Mouse (Mus musculus): ENCODE data around the gene Antxr2.

Antxr2 gene

DNA sequence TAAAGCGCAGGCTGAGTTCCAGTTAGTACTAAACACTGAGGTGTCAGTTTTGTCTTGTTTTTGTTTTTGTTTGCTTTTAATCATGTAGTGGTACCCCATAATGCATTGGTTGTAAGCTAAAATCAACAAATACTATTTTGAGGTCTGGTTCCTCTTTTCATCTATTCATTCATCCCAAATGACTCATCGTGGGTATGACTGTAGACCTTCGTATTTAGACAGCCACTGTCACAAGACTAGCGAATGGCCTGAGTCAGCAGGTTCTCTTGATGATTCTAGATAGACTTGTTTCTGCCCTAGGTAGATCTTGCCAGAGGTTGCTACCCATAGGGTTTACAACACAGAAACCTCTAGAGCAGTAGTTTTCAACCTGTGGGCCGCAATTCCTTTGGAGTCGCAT lies 116.9 kb downstream of the Antxr2 start:
- no peak for DNase-seq (ENCODE audit: low spot score)

DNA sequence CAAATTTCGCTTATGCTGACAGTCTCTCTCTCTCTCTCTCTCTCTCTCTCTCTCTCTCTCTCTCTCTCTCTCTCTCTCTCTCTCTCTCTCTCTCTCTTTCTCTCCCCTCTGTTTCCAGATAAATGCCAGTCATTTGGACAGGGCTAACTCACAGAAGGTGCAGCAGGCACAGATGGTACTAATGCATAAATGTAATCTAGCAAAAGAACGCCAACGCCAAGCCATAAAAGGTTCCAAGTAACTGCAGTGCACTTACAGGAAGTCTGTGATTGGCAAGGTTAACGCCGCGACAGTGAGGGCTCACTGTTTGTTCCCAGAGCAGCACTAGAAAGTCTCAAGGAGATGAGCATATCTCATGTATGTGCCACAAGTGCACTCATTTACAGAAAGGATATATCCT lies 123.4 kb downstream of the Antxr2 start:
- peak; percentile 32 for DNase-seq (ENCODE audit: low spot score)

DNA sequence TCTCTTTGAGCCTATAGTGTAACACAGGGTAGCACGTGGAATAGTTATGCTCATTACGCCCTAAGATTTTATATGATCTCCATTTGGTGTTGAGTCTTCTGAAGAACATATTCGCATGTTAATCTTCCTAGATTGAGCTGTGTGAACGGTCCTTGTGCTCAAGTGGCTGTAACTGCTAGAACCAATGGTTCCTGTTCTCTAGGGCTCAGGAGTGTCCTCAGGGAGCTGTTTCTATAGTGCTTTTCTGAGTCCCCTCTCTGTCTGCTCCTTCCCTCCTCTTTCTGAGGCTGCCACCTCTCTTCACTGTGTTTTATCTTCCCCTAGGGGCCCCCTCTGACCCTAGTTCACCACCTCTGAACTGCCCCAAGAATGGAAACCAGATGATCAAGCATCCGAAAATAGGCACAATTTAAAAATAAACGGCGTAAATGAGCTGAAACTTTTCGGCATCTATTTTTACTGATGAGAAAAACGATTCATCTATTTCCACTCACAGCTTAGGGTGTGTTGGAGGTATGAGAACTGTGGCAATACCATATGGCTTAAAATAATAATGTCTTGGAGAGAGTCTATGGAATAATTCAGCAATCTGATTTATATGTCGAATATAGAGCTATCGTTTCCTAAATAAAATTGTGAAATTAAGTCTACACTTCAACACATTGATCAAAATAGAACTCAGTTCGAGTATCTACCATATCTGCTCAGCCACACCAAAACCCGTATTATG lies 124.1 kb downstream of the Antxr2 start:
- DNase-seq (ENCODE audit: low spot score): peak; percentile 16

DNA sequence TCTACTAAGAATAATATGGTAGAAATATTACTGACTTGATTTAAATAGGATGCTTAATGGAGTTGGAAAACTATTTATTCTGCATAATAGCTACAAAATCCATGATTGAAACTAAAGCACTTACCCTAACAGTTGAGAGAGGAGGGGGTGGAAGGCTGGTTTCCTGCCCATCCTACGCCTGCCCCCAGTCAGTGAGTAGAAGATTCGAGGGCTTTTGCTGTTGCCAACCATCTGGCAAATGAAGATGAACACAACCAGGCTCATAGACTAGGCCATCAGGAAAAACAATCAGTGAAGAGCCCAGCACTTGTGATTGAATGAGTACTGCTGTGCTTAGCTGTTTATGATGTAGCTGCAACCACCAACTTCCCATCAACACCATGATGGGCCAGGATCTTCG lies 125.0 kb downstream of the Antxr2 start:
- DNase-seq (ENCODE audit: low spot score): no peak

DNA sequence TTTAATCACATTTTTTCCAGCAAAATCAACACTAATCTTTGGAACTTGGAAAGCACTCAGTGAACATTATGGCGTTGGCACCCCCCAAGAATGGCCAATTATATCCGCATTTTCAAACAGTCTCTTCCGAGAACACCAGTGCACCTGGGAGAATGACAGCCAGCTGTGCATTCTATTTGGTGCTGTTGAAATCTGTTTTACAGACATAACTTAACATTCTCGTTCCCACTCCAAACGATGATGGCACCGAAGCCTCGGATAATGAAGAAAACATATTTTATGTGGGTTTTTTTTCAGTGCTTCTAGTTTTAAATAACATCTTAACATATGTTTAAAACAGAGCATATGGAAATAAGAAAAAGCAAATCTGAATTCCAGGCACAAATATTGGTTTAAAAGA lies 129.7 kb downstream of the Antxr2 start:
- no peak for DNase-seq (ENCODE audit: low spot score)

DNA sequence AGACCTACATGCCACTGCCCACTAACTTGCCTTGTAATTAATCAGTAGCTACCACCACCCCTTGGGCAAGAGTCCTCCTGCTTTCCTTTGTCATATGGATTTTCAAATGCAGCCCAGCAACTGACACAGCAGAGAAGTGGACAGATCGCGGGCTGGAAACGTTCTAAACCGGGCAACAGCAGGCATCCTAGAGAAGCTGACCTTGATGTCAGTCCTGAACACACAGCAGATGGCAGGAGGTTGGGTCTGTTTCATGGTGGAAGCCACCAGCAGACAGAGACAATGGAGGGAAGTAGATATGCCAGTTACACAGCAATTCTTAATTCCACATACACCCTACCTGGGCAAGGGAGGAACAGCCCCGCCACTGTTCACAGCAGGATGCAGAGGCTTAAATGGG lies 131.5 kb downstream of the Antxr2 start:
- no peak for DNase-seq (ENCODE audit: low spot score)

DNA sequence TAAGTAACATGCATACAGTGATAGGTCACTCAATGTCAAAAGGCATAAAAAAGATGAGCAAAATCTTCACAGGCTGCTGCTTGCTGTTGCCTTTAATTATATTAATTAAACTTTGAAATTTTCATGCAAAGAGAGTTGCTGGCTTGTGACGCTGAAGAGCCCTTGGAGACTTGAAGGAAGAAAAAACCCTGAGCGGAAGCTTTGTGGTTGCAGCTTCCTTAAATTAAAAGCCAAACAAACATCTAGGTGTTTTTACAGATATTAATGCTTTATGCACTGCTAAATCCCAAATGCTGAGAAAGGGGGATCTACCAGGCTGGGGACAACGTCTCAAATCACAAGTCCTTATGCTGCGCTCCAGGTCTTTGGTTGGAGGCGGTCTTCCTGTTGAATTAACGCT lies 145.4 kb downstream of the Antxr2 start:
- DNase-seq (ENCODE audit: low spot score): no peak

DNA sequence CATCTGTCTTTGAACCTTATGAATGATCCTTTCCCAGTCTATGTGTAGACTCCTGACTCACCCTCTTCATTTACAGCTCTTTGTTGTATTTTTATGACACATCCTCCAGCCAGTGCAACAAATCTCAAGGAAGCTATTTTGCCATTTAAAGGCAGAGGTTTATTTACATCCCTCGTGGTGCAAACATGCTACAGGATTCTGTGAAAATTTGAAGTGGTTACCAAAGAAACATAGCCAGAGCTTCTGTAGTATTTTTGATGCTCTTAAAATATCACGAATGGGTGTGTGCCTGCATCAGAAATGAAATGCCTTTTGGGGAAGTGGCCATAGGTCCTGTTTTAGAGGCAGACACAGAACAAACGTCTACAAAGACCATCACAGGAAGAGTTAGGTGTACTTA lies 146.7 kb downstream of the Antxr2 start:
- no peak for DNase-seq (ENCODE audit: low spot score)

DNA sequence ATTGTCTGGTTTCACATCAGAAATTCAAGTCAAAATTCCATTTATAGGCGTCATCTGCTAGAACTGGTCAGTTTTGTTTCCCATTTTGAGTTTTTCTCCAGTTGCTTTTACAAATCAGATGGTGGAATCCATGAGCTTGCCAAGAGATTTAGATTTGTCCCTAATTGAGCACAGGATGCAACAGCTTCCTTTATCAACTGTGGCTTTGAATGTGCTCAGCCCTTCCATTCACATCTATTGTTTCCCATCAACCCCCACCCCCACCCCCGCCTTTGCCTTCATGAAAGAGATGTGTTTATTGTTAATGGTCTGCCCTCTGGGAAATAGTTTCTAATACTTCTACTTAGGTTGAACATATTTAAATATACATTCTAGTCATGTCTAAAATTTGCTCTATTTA lies 149.4 kb downstream of the Antxr2 start:
- no peak for DNase-seq (ENCODE audit: low spot score)

DNA sequence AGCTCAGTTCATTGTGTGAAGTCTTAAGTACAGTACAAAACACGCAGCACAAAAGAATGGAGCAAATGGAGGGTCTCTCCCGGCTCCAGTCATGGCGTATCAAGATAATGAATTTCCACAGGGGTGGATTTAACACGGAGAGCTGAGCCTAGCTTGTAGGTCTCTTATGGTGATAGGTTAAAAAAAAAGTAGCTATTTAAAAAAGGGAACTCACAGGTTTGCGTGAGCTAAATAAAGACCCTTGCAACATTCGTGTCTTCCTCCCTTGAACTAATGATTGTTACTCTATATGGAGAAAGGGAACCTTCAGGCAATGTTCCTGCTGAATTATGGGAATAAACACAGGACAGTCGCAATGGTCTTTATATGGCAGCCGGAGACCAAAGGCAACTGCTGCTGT lies 150.7 kb downstream of the Antxr2 start:
- no peak for DNase-seq (ENCODE audit: low spot score)

DNA sequence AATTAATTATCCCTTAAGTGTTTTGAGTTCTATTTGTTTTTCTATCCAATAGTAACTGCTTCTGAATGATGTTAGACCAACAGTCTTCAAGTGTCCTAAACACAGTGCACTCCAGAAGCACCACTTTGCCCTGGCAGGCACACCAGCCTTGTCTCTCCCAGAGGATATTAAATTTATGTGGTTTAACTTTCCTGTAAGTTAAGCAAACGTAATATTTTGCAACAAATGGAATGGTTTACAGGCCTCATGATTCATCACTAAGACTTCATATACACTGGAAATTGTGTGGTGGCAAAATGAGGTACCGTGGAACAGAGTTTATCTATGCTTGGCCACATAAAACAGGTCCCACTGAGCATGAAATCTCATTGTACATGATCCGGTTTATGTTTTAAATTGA lies 152.0 kb downstream of the Antxr2 start:
- no peak for DNase-seq (ENCODE audit: low spot score)

DNA sequence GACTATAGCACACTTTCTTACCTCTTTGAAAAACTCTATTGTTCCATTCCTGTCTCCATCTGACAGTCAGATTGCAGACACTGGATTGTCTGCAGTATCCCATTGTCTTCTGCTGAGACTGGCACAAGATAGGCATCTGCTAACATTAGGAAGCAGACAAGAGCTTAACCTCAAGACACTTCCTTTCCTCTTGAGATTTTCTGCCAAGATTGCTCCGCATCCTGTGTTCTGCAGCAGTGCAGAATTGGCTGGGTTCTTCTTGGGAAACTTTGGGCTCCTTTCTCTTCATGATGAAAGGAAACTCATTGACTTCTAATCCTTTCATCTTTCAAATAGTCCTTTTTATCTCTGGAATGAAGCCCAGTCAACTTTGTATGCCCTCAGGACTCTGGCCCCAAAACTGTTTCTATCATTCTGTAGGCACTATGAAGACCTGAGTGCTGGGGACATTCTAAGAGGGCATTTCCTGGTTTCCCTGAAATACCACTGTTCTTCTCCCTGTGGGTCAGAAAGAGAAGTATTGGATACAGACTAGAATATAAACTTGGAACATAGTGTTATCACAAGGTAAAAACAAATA lies 152.5 kb downstream of the Antxr2 start:
- no peak for DNase-seq (ENCODE audit: low spot score)

DNA sequence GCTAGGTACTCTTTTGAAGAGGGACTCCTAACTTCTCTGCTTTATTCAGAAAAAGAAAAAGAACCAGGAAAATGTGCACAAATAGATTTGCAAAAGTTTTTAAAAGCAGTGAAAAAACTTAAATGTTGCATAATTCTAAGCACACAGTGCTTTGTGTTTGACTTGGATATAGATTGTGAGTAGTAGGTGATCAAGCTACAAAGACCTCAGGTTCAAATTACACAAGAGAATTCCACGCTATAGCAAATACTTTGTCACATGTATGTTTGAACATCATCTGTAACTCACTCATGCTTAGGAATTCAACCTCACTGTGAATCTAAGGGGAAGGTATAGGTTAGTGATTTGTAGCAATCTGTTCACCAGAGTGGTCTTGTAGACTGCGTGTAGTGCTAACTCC lies 153.9 kb downstream of the Antxr2 start:
- no peak for DNase-seq (ENCODE audit: low spot score)

DNA sequence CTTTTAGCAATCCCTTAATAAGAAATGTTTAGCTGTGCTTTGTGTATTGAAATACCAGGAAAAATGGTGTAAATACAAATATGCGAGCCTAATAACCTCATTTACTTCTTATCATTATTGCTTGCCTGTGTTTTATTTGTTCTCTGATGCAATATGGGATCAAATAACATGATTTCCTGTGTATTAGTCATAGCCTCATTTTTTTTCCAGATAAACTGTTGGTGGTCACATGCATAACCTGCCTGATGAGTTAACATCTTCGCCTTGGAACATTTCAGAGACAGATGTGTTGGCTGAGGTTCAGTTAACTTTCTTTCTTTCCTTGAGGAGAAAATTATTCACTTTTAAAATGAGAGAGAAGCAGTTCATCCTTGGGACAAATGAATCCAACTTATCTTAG lies 162.9 kb downstream of the Antxr2 start:
- no peak for DNase-seq (ENCODE audit: low spot score)

DNA sequence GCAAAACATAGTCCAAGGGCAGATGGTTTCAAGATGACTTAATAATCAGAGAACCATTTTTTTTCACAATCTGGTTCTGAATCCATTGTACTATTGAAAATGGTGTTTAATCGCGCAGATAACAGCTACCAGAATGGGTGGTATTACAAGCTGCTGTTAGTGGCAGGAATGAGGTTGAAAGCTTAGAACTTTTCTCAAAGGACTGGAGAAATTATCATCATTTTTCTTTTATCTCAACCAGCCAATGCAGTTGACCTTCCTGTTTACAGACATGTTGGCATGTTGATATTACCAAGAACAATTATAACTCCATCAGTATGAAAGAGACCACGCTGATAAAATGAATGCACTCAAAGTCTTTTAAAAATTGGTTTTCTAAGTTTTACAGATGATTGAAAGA lies 163.9 kb downstream of the Antxr2 start:
- no peak for DNase-seq (ENCODE audit: low spot score)

DNA sequence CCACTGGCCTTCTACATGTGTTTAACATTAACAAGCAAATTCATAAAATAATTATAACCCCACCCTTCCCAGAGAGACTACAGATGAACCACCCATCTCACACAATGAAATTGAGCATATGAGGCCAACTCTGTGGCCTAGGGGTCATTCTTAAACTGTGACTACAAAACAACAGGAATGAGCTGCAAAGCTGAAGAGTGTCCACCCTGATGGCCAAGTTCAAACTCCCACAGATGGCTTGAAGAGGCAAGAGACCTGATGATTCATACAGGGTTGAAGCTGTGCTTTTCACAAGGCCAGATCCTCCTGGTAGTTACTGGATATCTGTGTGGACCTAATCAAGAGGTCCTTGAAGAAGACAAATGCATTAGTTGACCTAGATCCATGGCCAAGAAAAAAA lies 173.7 kb downstream of the Antxr2 start:
- no peak for DNase-seq (ENCODE audit: low spot score)

DNA sequence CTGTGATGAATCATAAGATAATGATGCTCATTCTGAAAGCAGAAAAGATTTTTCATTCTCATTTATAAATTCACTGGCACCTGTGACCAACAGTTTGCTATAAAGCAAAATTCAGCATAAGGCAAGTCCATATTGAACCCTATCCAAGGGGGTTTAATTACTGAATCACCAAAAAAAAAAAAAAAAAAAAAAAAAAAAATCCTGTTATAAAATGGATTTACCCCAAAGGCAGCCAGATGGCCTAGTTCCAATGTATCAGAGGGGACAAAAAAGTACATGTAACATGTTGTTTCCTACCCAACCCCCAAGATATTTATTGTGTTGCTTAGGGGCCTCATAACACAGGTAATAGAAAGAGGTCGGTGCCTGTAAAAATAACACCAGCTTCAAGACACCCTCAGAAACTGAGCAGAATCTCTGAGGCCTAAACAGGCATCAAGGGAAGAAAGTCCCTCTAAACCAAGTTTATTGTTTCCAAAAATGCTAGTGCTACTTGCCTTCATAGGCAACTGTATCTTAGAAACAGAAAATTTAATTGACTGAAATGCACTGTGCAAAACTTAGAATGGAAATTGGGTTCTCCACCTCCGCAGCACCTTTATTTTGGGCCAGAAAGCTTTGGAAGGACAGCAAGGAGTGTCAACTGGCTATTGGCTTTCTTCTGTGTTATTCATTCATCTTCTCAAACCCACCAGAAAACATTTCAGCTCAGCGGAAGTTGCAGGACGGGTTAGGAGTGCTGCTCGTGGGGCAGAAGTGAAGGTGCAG lies 178.7 kb downstream of the Antxr2 start:
- no peak for DNase-seq (ENCODE audit: low spot score)

DNA sequence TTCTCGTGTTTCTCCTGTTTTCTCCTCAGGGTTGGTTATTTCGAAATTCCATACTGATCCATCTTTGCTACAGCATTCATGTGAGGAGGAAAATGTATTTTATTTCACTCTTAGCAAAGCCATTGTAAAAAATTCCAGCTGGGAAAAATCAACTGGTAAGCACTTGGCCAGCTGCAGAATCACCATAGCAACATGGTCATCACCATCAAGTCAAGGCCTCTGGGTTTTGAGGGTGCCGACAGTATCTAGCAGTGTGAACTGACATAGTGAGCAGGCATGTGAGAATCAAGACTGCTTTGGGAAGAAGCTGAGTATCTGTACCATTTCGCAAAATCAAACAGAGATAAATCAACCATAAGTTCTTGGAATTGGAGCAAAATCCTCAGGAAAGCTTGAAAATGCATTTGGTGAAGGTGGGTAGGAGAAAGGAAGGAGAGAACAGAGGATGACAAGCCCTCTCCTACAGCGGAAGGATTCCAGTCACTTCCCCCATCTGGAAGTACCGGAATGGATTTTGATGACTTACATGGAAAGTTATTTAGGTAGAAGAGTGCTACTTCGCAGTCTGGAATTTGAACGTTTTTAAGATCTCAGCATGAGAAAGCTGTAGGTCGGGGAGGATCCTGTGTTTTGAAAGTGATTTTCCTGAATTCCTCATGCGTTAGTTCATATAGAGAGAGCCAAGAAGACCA lies 183.5 kb downstream of the Antxr2 start:
- no peak for DNase-seq (ENCODE audit: low spot score)

DNA sequence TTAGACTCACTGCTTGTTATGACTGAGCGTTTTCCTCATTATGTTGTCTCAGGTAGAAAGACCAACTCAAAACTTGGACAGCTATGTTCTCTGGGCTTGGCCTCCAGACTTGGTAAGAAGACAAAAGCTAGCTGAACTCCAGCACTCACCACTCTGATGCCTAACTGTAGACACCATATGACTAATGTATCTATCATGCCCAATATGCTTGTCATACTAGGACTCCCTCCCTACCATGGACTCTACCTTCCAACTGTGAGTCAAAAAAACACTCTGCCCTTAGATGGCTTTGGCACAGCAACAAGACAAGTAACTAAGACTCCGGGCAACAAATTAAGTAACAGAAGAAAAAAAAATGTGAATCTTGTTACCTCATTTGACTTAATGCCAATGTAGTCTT lies 184.3 kb downstream of the Antxr2 start:
- no peak for DNase-seq (ENCODE audit: low spot score)

DNA sequence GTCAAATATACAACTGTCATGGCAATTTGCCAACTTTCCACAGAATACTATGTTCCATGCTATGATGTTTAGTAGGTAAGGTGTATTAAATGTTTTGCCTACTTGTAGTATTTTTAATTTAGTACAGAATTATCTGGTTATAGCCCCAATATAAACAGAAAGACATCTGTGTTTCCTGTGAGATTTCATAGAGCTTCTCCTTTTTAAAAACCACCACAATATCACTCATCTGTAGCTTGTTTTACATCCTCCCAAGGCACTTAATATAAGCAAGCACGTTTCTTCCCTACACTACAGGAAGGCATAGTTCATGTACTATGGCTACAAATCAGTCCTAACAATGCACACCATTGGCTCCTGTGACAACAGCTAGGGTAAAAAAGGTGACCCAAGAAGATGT lies 188.8 kb downstream of the Antxr2 start:
- no peak for DNase-seq (ENCODE audit: low spot score)

DNA sequence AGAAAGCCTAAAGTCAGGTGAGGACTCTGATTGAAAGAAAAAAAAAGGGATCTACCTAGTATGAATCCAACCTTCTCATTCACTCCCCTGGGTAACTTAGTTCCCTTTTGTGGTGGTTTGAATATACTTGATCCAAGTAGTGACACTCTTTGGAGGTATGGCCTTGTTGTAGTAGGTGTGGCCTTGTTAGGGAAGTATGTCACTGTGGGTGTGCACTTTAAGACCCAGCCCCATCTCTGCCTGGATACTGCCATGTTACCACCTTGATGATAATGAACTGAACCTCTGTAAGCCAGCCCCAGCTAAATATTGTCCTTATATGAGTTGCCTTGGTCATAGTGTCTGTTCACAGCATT lies 190.9 kb downstream of the Antxr2 start:
- DNase-seq (ENCODE audit: low spot score): no peak

DNA sequence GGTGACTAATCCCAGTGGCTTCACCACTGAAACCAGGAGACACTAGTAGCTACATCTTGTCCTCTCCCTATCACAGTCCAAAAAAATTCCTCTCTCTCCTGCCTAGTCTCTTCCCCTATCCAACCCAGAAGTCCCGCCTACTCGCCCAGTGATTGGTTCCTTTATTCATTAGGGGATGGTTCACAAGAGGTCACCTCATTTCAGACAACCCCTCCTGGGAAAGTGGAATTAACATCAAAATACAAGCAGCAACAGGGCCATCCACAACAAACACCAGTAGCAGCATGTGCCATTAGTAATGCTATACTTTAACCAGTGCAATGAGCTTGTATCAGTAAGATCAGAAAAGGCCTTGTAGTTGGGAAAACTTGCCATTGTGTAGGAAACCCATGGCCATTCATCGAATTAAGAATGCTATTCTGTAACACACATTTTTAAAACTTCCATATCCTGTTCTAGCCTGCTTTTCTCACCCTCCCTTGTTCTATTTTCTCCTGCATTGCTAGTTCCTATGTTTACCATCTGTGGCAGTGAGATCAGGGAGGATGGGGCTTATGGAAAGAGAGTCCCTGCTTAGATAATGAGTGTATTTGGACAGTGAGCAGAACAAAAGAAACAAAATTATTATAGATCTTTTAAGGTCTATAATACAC lies 191.4 kb downstream of the Antxr2 start:
- DNase-seq (ENCODE audit: low spot score): no peak

DNA sequence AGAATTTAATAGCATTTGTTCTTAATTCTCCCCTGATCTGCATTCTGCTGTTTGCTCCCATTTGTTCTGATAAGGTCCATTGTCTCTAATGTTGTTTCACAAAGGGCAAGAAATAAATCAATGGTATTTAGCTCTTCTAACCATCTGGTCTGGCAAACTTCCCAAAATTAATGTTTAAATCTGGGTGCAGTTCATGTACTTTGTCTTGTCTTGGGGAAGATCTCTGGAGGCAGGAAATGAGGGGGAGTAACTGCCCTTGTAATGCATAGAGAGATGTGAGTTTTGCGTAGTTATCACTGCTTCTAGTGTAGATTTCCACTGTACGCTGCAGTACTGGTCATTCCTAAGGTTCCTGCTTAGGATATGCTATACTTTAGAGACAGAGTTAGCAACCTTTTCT lies 193.5 kb downstream of the Antxr2 start:
- DNase-seq (ENCODE audit: low spot score): no peak
